Comparison of ENCODE assay signal across 7 mouse cellular contexts in the genomic region with DNA sequence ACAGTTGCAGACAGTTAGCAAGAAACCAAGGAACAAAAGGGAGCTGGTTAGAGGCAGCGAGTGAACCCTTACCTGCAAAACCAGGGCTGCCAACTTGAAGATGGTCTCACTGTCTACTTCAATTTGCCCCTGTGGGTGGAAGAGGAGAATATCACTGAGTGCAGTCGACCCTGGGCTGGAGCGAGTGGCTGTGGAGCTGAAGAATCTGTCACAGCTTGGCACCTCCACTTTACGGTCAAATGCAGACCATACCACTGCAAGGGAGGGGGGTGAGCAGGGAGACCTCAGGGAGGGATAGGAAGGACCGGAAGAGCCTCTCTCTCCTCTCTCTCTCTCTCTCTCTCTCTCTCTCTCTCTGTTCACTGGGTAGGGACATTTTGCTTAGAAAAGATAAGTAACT.
DNase-seq lines count a peak whose midpoint lies in the region; ATAC-seq and TF ChIP-seq lines count a peak whose summit lies in the region.

No protein-coding gene starts in this region.

- no peak for TF ChIP-seq CTCF in lung, postnatal 0 days (IDR thresholded peaks at IDR 0.05)

- no peaks in the 10 kb centered on the region for H3K27me3 ChIP-seq in lung, postnatal 0 days (replicated peaks; ENCODE audit: insufficient read depth, low read length)
- H3K27me3 ChIP-seq in hindbrain, embryonic 13.5 days, result no peaks in the 10 kb centered on the region

- H3K4me2 ChIP-seq in lung, postnatal 0 days (replicated peaks; ENCODE audit: low read depth, low read length), result peak overlapping the region; percentile 37; the same call in 1 of the 2 replicates
- 0 out of 2 replicates have a peak overlapping the region, but pooled peaks have one; percentile 23 for H3K4me2 ChIP-seq in hindbrain, embryonic 13.5 days

- 24% methylated on average over 5 of the region's 5 CpGs for WGBS in lung, postnatal 0 days
- 13% methylated on average over 5 of the region's 5 CpGs for WGBS in hindbrain, embryonic 13.5 days

- no peaks in the 10 kb centered on the region for H3K9me3 ChIP-seq in lung, postnatal 0 days (ENCODE audit: low read length)
- no peaks in the 10 kb centered on the region for H3K9me3 ChIP-seq in hindbrain, embryonic 13.5 days

- ATAC-seq in lung, postnatal 0 days, result 0 out of 2 replicates have a peak, but pooled peaks have one; percentile 34
- ATAC-seq in hindbrain, embryonic 13.5 days (ENCODE audit: low FRiP score), result peak; percentile 66; the same call in 1 of the 2 replicates
- peak; percentile 52; the same call in 1 of the 2 replicates for ATAC-seq in megakaryocyte progenitor cell, adult 5-6 weeks (replicated peaks; ENCODE audit: poor library complexity)
- no peak for ATAC-seq in cerebellum, adult (ENCODE audit: insufficient number of reproducible peaks, low FRiP score, low TSS enrichment)

- H3K4me1 ChIP-seq in lung, postnatal 0 days (ENCODE audit: insufficient read depth, low read depth, low read length), result peaks cover 10% of the 10 kb centered on the region; the same call in 1 of the 2 replicates
- H3K4me1 ChIP-seq in hindbrain, embryonic 13.5 days (replicated peaks), result peaks cover 50% of the 10 kb centered on the region

- intact Hi-C loops in left cerebral cortex, postnatal 14 days (cut with DNase I), result no loop called here

- peak; percentile 37 for DNase-seq in lung, postnatal 0 days (ENCODE audit: low spot score)
- DNase-seq in lung, postnatal 14 days, result no peak
- DNase-seq in thymus, postnatal 0 days (ENCODE audit: low spot score), result peak; percentile 58
- no peak for DNase-seq in left cerebral cortex, postnatal 14 days (ENCODE audit: low spot score in 2 of 2)

- H3K9ac ChIP-seq in lung, postnatal 0 days (replicated peaks; ENCODE audit: low read depth), result no peak overlapping the region
- no peak overlapping the region for H3K9ac ChIP-seq in hindbrain, embryonic 13.5 days

- H3K4me3 ChIP-seq in lung, postnatal 0 days (ENCODE audit: low read depth, low read length), result 0 out of 2 replicates have a peak overlapping the region, but pooled peaks have one; percentile 10
- 0 out of 2 replicates have a peak overlapping the region, but pooled peaks have one; percentile 4 for H3K4me3 ChIP-seq in hindbrain, embryonic 13.5 days

- H3K36me3 ChIP-seq in lung, postnatal 0 days (ENCODE audit: insufficient read depth, low read length), result no peaks in the 10 kb centered on the region
- H3K36me3 ChIP-seq in hindbrain, embryonic 13.5 days, result no peaks in the 10 kb centered on the region

- TF ChIP-seq EP300 in lung, postnatal 0 days (IDR thresholded peaks at IDR 0.05), result no peak

- H3K27ac ChIP-seq in lung, postnatal 0 days (ENCODE audit: low read length), result no peak overlapping the region
- no peak overlapping the region for H3K27ac ChIP-seq in hindbrain, embryonic 13.5 days

Comparison
In these comparisons a context has a peak if more than half of its experiments do, and no peak if none do; other contexts are left out.
1. DNase-seq: peak in lung, postnatal 0 days (single experiment) and thymus, postnatal 0 days (single experiment); none in lung, postnatal 14 days (single experiment) and left cerebral cortex, postnatal 14 days (0 of 2).